Mouse (Mus musculus): Measurements from ENCODE around the gene Rbbp5.

GRCm38 (mm10) chr1:132436960-132437359, 40.2 kb upstream of the Rbbp5 start:
- no peak for TF ChIP-seq POLR2A (IDR thresholded peaks at IDR 0.05; ENCODE audit: extremely low read depth, insufficient read depth, low read length)
- TF ChIP-seq CTCF (IDR thresholded peaks at IDR 0.05; ENCODE audit: extremely low read depth, insufficient read depth, low read length) = no peak
